Mouse (Mus musculus): Measurements from ENCODE around the gene Exosc5.
A peak's percentile ranks its signal among the peaks of the same experiment; 100 is the strongest.

Exosc5 gene

GRCm38 (mm10) chr7:25658657-25659472, at the start of gene Exosc5, which contains the start of gene Bckdha:
TSS of gene Exosc5 (plus strand) at chr7:25659164.
TSS of gene Bckdha (minus strand) at chr7:25658981.
- peak; percentile 97 to 98 for DNase-seq (ENCODE audit: low read depth in 2 of 2, low spot score in 2 of 2)

DNA sequence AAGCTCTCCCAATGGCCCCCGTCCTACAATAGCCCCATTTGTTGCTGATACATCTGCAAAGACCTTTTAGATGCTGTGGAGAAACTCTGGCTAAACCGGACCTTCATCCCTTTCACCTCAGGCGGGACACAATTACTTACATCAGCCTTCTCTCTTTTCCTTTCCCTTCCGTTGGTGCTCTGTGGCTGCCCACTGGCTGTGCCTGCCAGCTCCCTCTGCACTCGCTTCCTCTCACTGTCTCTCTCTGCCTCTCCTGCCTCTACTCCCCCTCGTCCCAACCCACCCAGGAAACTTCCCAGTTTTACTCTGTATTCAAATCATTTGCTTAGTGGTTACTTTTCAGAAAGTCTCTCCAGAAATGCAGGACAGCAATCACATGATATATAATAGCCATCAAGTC, 48.9 kb upstream of the Exosc5 start:
- DNase-seq (ENCODE audit: low read depth in 2 of 2, low spot score in 2 of 2), result no peak

GRCm38 (mm10) chr7:25611501-25611900, 47.5 kb upstream of the Exosc5 start:
- no peak for DNase-seq (ENCODE audit: low read depth in 2 of 2, low spot score in 2 of 2)

GRCm38 (mm10) chr7:25614086-25614485, 44.9 kb upstream of the Exosc5 start:
- no peak for DNase-seq (ENCODE audit: low read depth in 2 of 2, low spot score in 2 of 2)

DNA sequence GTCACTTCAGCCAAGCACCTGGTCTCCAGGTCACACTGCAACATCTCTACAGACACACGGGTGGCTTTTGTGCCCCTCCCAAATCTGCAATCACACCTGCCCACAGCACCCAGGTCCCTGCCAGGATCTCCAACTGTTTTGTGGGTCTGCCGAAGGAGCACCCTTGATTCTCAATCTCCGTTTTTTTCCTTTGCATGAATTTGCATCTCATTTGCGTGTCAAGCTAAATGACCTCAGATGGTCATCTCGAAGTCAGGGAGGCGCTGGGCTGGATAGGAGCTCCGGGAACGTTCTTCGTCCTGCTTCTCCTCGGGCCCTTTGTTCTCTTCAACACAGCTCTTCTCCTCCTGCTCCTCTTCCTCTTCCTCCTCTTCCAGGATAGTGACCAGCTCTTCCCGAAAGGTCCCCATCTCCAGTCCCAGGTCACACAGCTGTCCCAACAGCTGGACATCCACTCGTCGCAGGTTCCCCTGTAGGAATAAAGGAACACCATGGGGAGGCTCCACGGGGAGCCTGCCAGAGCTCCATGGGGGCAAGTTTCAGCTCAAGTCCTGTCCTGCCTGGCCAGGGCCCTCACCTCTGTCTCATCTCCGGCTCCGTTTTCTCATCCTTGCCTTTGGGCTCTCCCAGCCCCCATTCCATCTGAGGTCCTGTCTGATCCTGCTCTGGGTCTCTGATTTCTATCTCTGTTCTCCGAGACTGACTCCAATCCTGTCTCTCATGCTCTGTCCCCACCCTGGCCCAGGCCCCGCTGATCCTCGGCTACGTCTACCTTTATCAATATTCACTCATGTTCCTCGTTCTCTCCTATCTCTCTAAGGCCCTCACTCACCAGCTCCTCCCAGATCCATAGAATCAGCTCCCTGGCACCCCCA, 43.9 kb upstream of the Exosc5 start:
- no peak for DNase-seq (ENCODE audit: low read depth in 2 of 2, low spot score in 2 of 2)

DNA sequence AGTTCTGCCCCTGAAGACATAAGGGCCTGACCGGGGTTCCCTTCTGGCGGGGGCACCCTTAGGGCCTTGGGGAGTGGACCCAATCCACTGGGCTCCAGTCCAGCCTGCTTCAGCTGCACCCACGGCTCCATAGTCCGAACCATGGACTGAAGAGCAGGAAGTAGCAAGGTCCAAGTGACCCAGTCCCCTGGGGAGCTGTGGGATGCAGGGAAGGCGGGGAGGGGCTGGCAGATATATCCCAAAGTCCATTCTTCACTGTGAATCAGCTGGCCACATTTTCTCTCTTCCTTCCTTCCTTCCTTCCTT, 43.3 kb upstream of the Exosc5 start, which contains the start of gene Erich4:
Erich4 (minus strand) TSS at position 187 of the 306 bp plus-strand sequence.
- DNase-seq (ENCODE audit: low read depth in 2 of 2, low spot score in 2 of 2), result no peak

DNA sequence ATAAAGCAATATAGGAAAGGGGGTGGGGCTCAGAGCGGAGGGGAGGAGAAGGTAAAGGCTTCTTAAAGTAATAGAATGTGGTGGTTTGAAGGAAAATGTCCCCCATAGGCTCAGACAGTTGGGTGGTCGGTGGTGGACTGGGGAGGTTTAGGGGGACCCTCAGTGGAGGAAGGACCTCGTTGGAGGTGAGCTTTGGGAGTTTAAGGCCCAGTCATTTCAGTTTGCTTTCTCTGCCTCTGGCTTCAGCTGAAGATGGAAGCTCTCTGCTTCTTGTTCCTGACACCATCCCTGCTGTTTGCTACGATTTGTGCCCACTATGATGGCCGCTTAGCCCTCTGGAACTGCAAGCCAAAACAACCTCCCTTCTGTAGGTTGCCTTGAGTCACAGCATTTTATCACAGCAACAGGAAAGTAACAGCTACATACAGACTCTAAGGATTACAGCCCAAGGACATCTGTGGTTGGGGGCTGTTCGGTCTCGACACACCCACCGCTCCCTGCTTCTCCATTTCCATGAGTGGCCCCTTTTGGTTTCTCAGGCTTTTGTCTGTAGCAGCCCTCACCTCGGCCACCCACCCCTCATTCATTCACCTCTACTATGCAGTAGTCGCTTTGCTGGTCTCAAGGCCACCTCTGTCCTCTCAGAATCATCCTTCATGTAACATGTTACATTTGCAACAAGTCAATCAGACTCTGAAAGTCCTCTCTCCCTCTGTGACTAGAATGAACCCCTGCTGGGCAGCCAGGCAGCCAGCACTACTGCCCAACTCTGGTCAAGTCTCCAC, 41.4 kb upstream of the Exosc5 start:
- DNase-seq (ENCODE audit: low read depth in 2 of 2, low spot score in 2 of 2), result no peak

- peak; percentile 85 to 94 for DNase-seq (ENCODE audit: low read depth in 2 of 2, low spot score in 2 of 2)
Measured at GRCm38 (mm10) chr7:25618865-25619721, 39.9 kb upstream of the Exosc5 start, which contains the start of gene Dmac2. TSS of gene Dmac2 (plus strand) at chr7:25619414.

GRCm38 (mm10) chr7:25619722-25619991, 39.3 kb upstream of the Exosc5 start:
- no peak for DNase-seq (ENCODE audit: low read depth in 2 of 2, low spot score in 2 of 2)

- no peak for DNase-seq (ENCODE audit: low read depth in 2 of 2, low spot score in 2 of 2)
Measured at GRCm38 (mm10) chr7:25620101-25620500, 38.9 kb upstream of the Exosc5 start.

DNA sequence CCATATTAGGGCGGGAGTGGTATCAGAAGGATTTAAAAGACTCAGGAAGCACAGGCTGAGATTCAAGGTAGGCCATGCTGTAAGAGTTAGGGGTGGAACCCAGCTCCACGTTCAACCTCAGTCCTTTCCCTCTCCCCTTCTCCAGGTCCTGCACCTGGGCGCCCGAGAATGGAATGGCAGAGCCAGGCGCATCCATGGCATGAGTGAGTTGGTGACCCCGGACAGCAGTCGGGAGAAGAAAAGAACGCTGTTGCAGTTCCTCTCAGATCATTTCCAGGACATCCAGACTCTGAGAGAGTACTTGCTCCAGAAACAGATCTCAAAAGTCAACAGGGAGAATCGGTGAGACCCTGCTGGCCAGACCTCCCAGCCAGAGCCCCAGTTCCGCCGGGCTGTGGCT, 38.2 kb upstream of the Exosc5 start:
- no peak for DNase-seq (ENCODE audit: low read depth in 2 of 2, low spot score in 2 of 2)

GRCm38 (mm10) chr7:25623857-25624370, 35.0 kb upstream of the Exosc5 start:
- DNase-seq (ENCODE audit: low read depth in 2 of 2, low spot score in 2 of 2), result no peak

DNA sequence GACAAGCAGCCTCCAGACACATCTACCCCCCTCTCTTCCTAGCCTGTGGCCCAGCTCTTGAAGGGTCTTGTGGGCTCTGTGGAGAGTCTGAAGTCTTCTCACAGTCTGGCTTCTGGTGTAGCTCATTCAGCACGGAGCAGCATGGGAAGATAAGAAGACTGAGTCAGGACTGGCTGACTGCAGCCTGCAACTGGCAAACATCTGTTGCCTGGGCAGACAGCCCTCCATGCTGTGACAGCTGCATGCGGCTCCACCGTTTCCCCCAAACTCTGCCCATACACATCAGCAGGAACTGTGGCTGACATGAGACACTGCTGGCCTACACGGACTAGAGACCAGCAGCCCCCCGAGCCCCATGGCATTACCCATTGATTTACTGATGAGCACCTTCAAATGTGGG, 34.1 kb upstream of the Exosc5 start:
- no peak for DNase-seq (ENCODE audit: low read depth in 2 of 2, low spot score in 2 of 2)

GRCm38 (mm10) chr7:25625594-25626250, 33.2 kb upstream of the Exosc5 start:
- DNase-seq (ENCODE audit: low read depth in 2 of 2, low spot score in 2 of 2), result peak in 1 of 2 experiments; percentile 24

DNA sequence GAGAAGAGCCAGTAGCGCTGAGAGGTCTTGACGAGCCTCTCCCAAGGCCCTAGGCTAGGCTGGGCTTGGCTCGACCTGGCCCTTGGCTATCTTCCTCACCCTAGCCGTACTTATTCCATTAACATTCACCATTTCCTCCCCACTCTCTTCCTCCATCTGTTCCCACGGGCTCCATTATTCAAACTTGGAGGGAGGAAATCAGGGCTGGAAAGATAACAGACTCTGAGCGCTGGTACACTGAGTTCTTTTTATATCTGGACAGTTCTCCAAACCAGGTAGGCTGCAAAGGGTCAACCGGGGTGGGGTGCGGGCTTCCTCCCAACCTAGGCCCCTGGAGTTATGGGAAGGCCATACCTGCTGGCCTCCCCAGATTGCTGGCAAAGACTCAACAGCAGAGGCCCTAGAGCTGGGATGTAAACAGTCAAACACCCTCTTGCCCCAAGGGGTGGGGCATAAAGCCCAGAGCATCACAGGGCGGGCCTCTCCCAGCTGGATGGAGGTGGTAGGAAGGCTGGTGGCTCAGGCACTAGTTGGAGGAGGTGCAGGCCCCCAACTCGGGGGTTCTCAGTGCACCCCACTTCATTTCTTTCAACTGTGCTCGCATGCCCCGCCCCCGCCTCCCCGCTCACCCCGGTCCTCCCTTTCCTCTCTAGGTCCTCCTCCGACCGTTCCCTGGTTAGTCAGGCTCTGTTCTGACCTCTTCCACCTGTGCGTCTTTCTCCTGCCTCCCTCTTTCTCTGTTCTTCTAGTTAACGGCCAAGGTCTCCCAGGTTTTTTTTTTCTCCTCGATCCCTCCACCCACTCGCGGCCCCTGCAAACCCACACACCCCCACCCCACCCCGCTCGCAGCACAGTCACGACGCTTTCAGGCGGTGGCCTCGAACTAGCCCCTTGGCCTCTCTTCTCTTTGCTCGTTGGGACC, 32.2 kb upstream of the Exosc5 start, which contains the start of gene B3gnt8:
B3gnt8 (plus strand) TSS at position 146 of the 922 bp plus-strand sequence.
- DNase-seq (ENCODE audit: low read depth in 2 of 2, low spot score in 2 of 2), result no peak

- no peak for DNase-seq (ENCODE audit: low read depth in 2 of 2, low spot score in 2 of 2)
Measured at GRCm38 (mm10) chr7:25627431-25628322, 31.3 kb upstream of the Exosc5 start.

GRCm38 (mm10) chr7:25628323-25628620, 30.7 kb upstream of the Exosc5 start:
- DNase-seq (ENCODE audit: low read depth in 2 of 2, low spot score in 2 of 2), result no peak

- DNase-seq (ENCODE audit: low read depth in 2 of 2, low spot score in 2 of 2), result no peak
Measured at GRCm38 (mm10) chr7:25632679-25633078, 26.3 kb upstream of the Exosc5 start.
